Mouse (Mus musculus) limb, embryonic 15.5 days (tissue): Measurements from ENCODE around the gene Gm1993. TPM values are rescaled to one million over a fixed set of nuclear protein-coding genes. Genes with fewer than 3 reads are reported as not detected.
"Not testable (repeated sequence)": the region's sequence is repeated elsewhere in the genome, so short reads cannot be mapped to it uniquely, and the experiment has no call there.

Experiments
- ATAC-seq: fragments of 200-750 bp; cut with Nextera tagmentation; 2 replicates; pipeline ENCODE4 v1.8.0; 2017; ENCODE audit warnings: low read depth, moderate TSS enrichment; ENCODE audit not compliant: insufficient number of reproducible peaks, low FRiP score, low TSS enrichment
- H3K27ac ChIP-seq: fragments of 300-500 bp; sonication (generic); 2 replicates; pipeline ENCODE4 v1.5.1; 2015; ENCODE audit warnings: moderate library complexity, mild to moderate bottlenecking, inconsistent platforms
- H3K27me3 ChIP-seq: fragments of 300-500 bp; sonication (generic); 2 replicates; pipeline ENCODE4 v1.6.1; 2015; ENCODE audit warnings: inconsistent platforms
- H3K36me3 ChIP-seq: fragments of 300-500 bp; sonication (generic); 2 replicates; pipeline ENCODE4 v1.6.1; 2015; ENCODE audit warnings: inconsistent platforms
- H3K4me1 ChIP-seq: fragments of 300-500 bp; sonication (generic); 2 replicates; pipeline ENCODE4 v1.6.1; 2015; ENCODE audit warnings: inconsistent platforms
- H3K4me2 ChIP-seq: fragments of 300-500 bp; sonication (generic); 2 replicates; pipeline ENCODE4 v1.6.1; 2015; ENCODE audit warnings: mild to moderate bottlenecking, inconsistent platforms
- H3K4me3 ChIP-seq: fragments of 300-500 bp; sonication (generic); 2 replicates; pipeline ENCODE4 v1.5.1; 2015; ENCODE audit warnings: mild to moderate bottlenecking, inconsistent platforms
- H3K9ac ChIP-seq: fragments of 300-500 bp; sonication (generic); 2 replicates; pipeline ENCODE4 v1.6.1; 2015; ENCODE audit warnings: inconsistent platforms
- H3K9me3 ChIP-seq: fragments of 300-500 bp; sonication (generic); 2 replicates; pipeline ENCODE4 v1.6.1; 2016; ENCODE audit warnings: inconsistent platforms
- WGBS: fragments of 180-500 bp; shearing (Covaris S2); methylation state at CpG from one replicate; pipeline ENCODE4 v1.1.7; 2015; 5-methylcytosine and 5-hydroxymethylcytosine counted together
- polyA plus RNA-seq: library from polyadenylated mRNA; unstranded; fragments of >200 nt; fragmentation: Nextera tagmentation; extraction: Ambion mirVana; gene quantifications from 2 replicates; pipeline ENCODE4 v1.2.1, GENCODE M21; 2015

Gene Gm1993
- not detected in 2 replicates for polyA plus RNA-seq

DNA sequence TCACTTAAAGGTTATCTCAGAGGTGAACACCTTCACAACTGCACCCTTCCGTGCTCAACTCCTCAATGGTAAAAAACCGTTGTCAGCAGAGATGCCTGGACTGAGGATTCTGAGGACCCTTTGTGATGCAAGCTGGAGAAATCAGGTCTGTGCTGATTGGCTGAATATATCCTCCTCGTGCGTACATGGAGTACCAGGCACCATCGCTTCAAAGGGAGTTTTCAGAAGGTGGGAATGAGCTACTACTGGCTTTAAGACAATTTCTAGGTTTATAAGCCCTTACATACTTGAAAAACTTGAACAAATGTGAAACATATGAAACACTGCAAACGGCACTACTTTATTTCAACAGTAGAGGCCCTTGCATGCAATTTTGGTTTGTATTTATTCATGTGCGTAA, at the start of gene Gm1993:
Gene Gm1993 (minus strand): TSS at position 101 of the 400 bp plus-strand sequence.
- 89% methylated on average over 7 of the region's 7 CpGs for WGBS
- not testable (repeated sequence) for H3K4me1 ChIP-seq, H3K4me3 ChIP-seq, H3K9me3 ChIP-seq, H3K27ac ChIP-seq, H3K36me3 ChIP-seq, H3K27me3 ChIP-seq, H3K4me2 ChIP-seq, H3K9ac ChIP-seq, ATAC-seq
